Mouse (Mus musculus) intestine, postnatal 0 days (tissue): ENCODE results near the gene Ifnar1. TPM values are rescaled to one million over a fixed set of nuclear protein-coding genes. Genes with fewer than 3 reads are reported as not detected.
A peak's percentile ranks its signal among the peaks of the same experiment; 100 is the strongest.

Source experiments
- ATAC-seq: fragments of 200-750 bp; cut with Nextera tagmentation; 2 replicates; pipeline ENCODE4 v1.8.0; 2017; ENCODE audit warnings: mild to moderate bottlenecking, moderate TSS enrichment, moderate library complexity
- H3K27ac ChIP-seq: fragments of 300-500 bp; sonication (generic); 2 replicates; pipeline ENCODE4 v1.5.1; 2014; ENCODE audit warnings: mild to moderate bottlenecking, low read depth, low read length, moderate library complexity
- H3K27me3 ChIP-seq: fragments of 300-500 bp; sonication (generic); replicated peaks from 2 replicates; pipeline ENCODE4 v1.6.1; 2014; ENCODE audit warnings: low read length, mixed read lengths; ENCODE audit not compliant: control insufficient read depth, insufficient read depth
- H3K36me3 ChIP-seq: fragments of 300-500 bp; sonication (generic); 2 replicates; pipeline ENCODE4 v1.6.1; 2014; ENCODE audit warnings: mild to moderate bottlenecking, moderate library complexity; ENCODE audit not compliant: control insufficient read depth, insufficient read depth
- H3K4me1 ChIP-seq: fragments of 300-500 bp; sonication (generic); replicated peaks from 2 replicates; pipeline ENCODE4 v1.6.1; 2014; ENCODE audit warnings: antibody characterized with exemption, low read length, mixed read lengths; ENCODE audit not compliant: control insufficient read depth, insufficient read depth
- H3K4me2 ChIP-seq: fragments of 300-500 bp; sonication (generic); replicated peaks from 2 replicates; pipeline ENCODE4 v1.6.1; 2014; ENCODE audit warnings: low read depth, mild to moderate bottlenecking, moderate library complexity
- H3K4me3 ChIP-seq: fragments of 300-500 bp; sonication (generic); 2 replicates; pipeline ENCODE4 v1.5.1; 2014; ENCODE audit warnings: low read depth, low read length
- H3K9ac ChIP-seq: fragments of 300-500 bp; sonication (generic); 2 replicates; pipeline ENCODE4 v1.6.1; 2014; ENCODE audit warnings: mild to moderate bottlenecking, low read depth, low read length
- H3K9me3 ChIP-seq: fragments of 300-500 bp; sonication (generic); 2 replicates; pipeline ENCODE4 v1.6.1; 2016; ENCODE audit warnings: mixed run types; ENCODE audit not compliant: control insufficient read depth
- CTCF ChIP-seq: sonication (generic); IDR thresholded peaks from 2 replicates; pipeline ENCODE4 v1.5.1; 2016; ENCODE audit warnings: low read depth, mild to moderate bottlenecking, control low read depth, antibody characterized with exemption, moderate library complexity
- WGBS: fragments of 180-500 bp; shearing (Covaris S2); extraction: QIAGEN DNeasy Blood & Tissue Kit; methylation state at CpG from one replicate; pipeline ENCODE4 v1.1.7; 2014; 5-methylcytosine and 5-hydroxymethylcytosine counted together
- polyA plus RNA-seq: library from polyadenylated mRNA; unstranded; fragments of >200 nt; fragmentation: Nextera tagmentation; extraction: Ambion mirVana; gene quantifications from 2 replicates; pipeline ENCODE4 v1.2.1, GENCODE M21; 2015

The Ifnar1 gene
- polyA plus RNA-seq, 1 experiment from 2014 or later: 18.2 TPM

- Histone ChIP-seq H3K4me2 (no peak overlapping the region), H3K27ac (no peak overlapping the region), H3K9ac (no peak overlapping the region), H3K27me3 (no peaks in the 10 kb centered on the region), H3K36me3 (no peaks in the 10 kb centered on the region), H3K4me1 (no peaks in the 10 kb centered on the region), H3K4me3 (no peak overlapping the region), H3K9me3 (no peaks in the 10 kb centered on the region)
- WGBS: 72% methylated on average over 6 of the region's 6 CpGs
- ATAC-seq: no peak
- no peak for TF ChIP-seq CTCF
These were observed 13.6 kb upstream of the Ifnar1 start for GRCm38 (mm10) chr16:91471481-91471880.

- no peak for TF ChIP-seq CTCF
- H3K4me2 ChIP-seq: peak overlapping the region; percentile 46
- peaks cover 7% of the 10 kb centered on the region for H3K4me1 ChIP-seq
- H3K9ac ChIP-seq: no peak overlapping the region
- ATAC-seq: no peak
- 27% methylated on average over 7 of the region's 7 CpGs for WGBS
- H3K9me3 ChIP-seq: no peaks in the 10 kb centered on the region
- no peaks in the 10 kb centered on the region for H3K36me3 ChIP-seq
- H3K27ac ChIP-seq: peak overlapping the region; percentile 42; the same call in 1 of the 2 replicates
- no peaks in the 10 kb centered on the region for H3K27me3 ChIP-seq
- H3K4me3 ChIP-seq: no peak overlapping the region
These were observed 9.3 kb upstream of the Ifnar1 start for GRCm38 (mm10) chr16:91475753-91476152.

- Histone ChIP-seq H3K36me3 (no peaks in the 10 kb centered on the region), H3K4me3 (no peak overlapping the region), H3K27ac (peak overlapping the region; percentile 57), H3K9ac (no peak overlapping the region), H3K4me1 (peaks cover 7% of the 10 kb centered on the region), H3K4me2 (no peak overlapping the region), H3K9me3 (no peaks in the 10 kb centered on the region), H3K27me3 (no peaks in the 10 kb centered on the region)
- TF ChIP-seq CTCF: no peak
- ATAC-seq: peak; percentile 56
- 50% methylated on average over 1 of the region's 1 CpGs for WGBS
These were observed 7.0 kb upstream of the Ifnar1 start for GRCm38 (mm10) chr16:91478067-91478466.

GRCm38 (mm10) chr16:91480517-91480916, 4.5 kb upstream of the Ifnar1 start:
- no peaks in the 10 kb centered on the region for H3K9me3 ChIP-seq
- H3K27me3 ChIP-seq: no peaks in the 10 kb centered on the region
- peaks cover 7% of the 10 kb centered on the region for H3K4me1 ChIP-seq
- no peaks in the 10 kb centered on the region for H3K36me3 ChIP-seq
- peak overlapping the region; percentile 35; the same call in 1 of the 2 replicates for H3K27ac ChIP-seq
- TF ChIP-seq CTCF: peak; percentile 18; the same call in 1 of the 2 replicates
- ATAC-seq: no peak; the same call in 1 of the 2 replicates
- H3K4me3 ChIP-seq: no peak overlapping the region
- H3K9ac ChIP-seq: no peak overlapping the region
- no peak overlapping the region for H3K4me2 ChIP-seq

GRCm38 (mm10) chr16:91484387-91484786, 651 bp upstream of the Ifnar1 start:
- H3K36me3 ChIP-seq: no peaks in the 10 kb centered on the region; the same call in 1 of the 2 replicates
- ATAC-seq: no peak
- no peak for TF ChIP-seq CTCF
- WGBS: 44% methylated on average over 17 of the region's 17 CpGs
- peak overlapping the region; percentile 91 for H3K27ac ChIP-seq
- peak overlapping the region; percentile 82 for H3K9ac ChIP-seq
- peak overlapping the region; percentile 90 for H3K4me2 ChIP-seq
- peak overlapping the region; percentile 86 for H3K4me3 ChIP-seq
- H3K4me1 ChIP-seq: peaks cover 4% of the 10 kb centered on the region
- H3K27me3 ChIP-seq: no peaks in the 10 kb centered on the region
- H3K9me3 ChIP-seq: no peaks in the 10 kb centered on the region

GRCm38 (mm10) chr16:91485841-91486240, 803 bp downstream of the Ifnar1 start:
- H3K4me2 ChIP-seq: peak overlapping the region; percentile 90
- WGBS: 23% methylated on average over 5 of the region's 5 CpGs
- peak overlapping the region; percentile 91 for H3K27ac ChIP-seq

GRCm38 (mm10) chr16:91488066-91488465, 3.0 kb downstream of the Ifnar1 start:
- Histone ChIP-seq H3K4me1 (no peaks in the 10 kb centered on the region; the same call in 1 of the 2 replicates), H3K9me3 (no peaks in the 10 kb centered on the region), H3K4me3 (no peak overlapping the region), H3K27me3 (no peaks in the 10 kb centered on the region), H3K36me3 (peaks cover 35% of the 10 kb centered on the region), H3K4me2 (no peak overlapping the region), H3K9ac (no peak overlapping the region), H3K27ac (no peak overlapping the region)
- TF ChIP-seq CTCF: no peak
- WGBS: 82% methylated on average over 2 of the region's 2 CpGs
- ATAC-seq: no peak

More at GRCm38 (mm10) chr16:91485841-91486240, 803 bp downstream of the Ifnar1 start:
- peaks cover 14% of the 10 kb centered on the region for H3K36me3 ChIP-seq
- ATAC-seq: no peak
- no peak for TF ChIP-seq CTCF
- peak overlapping the region; percentile 86 for H3K4me3 ChIP-seq
- no peaks in the 10 kb centered on the region for H3K27me3 ChIP-seq
- H3K9me3 ChIP-seq: no peaks in the 10 kb centered on the region
- H3K4me1 ChIP-seq: no peaks in the 10 kb centered on the region; the same call in 1 of the 2 replicates
- peak overlapping the region; percentile 82 for H3K9ac ChIP-seq
